Mouse (Mus musculus) cerebellum, adult 2 months (tissue): ENCODE measurements around the gene Sgpp1.

Experiments used
- CTCF ChIP-seq: fragments of 200-500 bp; IDR thresholded peaks from 2 replicates; pipeline ENCODE4 v1.5.1; 2011; ENCODE audit warnings: low read depth, mild to moderate bottlenecking, control low read depth, low read length, moderate library complexity, borderline replicate concordance; ENCODE audit not compliant: insufficient read depth
- POLR2A ChIP-seq: fragments of 200-500 bp; IDR thresholded peaks from 2 replicates; pipeline ENCODE4 v1.6.1; 2011; ENCODE audit warnings: low read length, control low read depth, borderline replicate concordance; ENCODE audit not compliant: insufficient read depth

GRCm38 (mm10) chr12:75735246-75736200, at the start of gene Sgpp1:
- TF ChIP-seq POLR2A (peak; percentile 64), CTCF (no peak)
